Mouse (Mus musculus) CH12.LX (cell line): ENCODE data around the gene Paf1.

ENCODE experiments used
- CHD2 ChIP-seq: IDR thresholded peaks from 2 replicates; pipeline ENCODE4 v1.6.1; 2011; ENCODE audit warnings: low read length, improper control_type of control experiment
- CTCF ChIP-seq, 2 experiments: IDR thresholded peaks in 1 of 2; conservative IDR thresholded peaks in 1 of 2; 2 replicates each; pipeline ENCODE4 v1.5.1; 2011 to 2012; ENCODE audit warnings: low read depth in 2 of 2, low read length in 2 of 2, improper control_type of control experiment in 1 of 2, inconsistent platforms in 1 of 2, mild to moderate bottlenecking in 1 of 2, moderate library complexity in 1 of 2
- ETS1 ChIP-seq: conservative IDR thresholded peaks from 2 replicates; pipeline ENCODE4 v1.6.1; 2012; ENCODE audit warnings: low read depth, mild to moderate bottlenecking, inconsistent platforms, low read length, improper control_type of control experiment, moderate library complexity
- GABPA ChIP-seq: IDR thresholded peaks from 2 replicates; pipeline ENCODE4 v1.6.1; 2012; ENCODE audit warnings: low read depth, low read length, improper control_type of control experiment, inconsistent platforms; ENCODE audit not compliant: insufficient replicate concordance
- MAX ChIP-seq: IDR thresholded peaks from 2 replicates; pipeline ENCODE4 v1.6.1; 2011; ENCODE audit warnings: low read length, improper control_type of control experiment
- MXI1 ChIP-seq: IDR thresholded peaks from 2 replicates; pipeline ENCODE4 v1.6.1; 2011; ENCODE audit warnings: mild to moderate bottlenecking, low read depth, low read length, improper control_type of control experiment
- NRF1 ChIP-seq: IDR thresholded peaks from 2 replicates; pipeline ENCODE4 v1.6.1; 2014; ENCODE audit warnings: low read depth, mild to moderate bottlenecking, inconsistent platforms, low read length, improper control_type of control experiment, moderate library complexity
- POLR2A ChIP-seq: IDR thresholded peaks from 2 replicates; pipeline ENCODE4 v1.6.1; 2011; ENCODE audit warnings: low read depth, mild to moderate bottlenecking, improper control_type of control experiment, low read length
- POLR2AphosphoS2 ChIP-seq: IDR thresholded peaks from 2 replicates; pipeline ENCODE4 v1.6.1; 2011; ENCODE audit warnings: low read depth, low read length, improper control_type of control experiment
- RAD21 ChIP-seq: IDR thresholded peaks from 2 replicates; pipeline ENCODE4 v1.6.1; 2011; ENCODE audit warnings: low read depth, mild to moderate bottlenecking, low read length, improper control_type of control experiment, moderate library complexity
- UBTF ChIP-seq: IDR thresholded peaks from 2 replicates; pipeline ENCODE4 v1.6.1; 2012; ENCODE audit warnings: low read depth, mild to moderate bottlenecking, inconsistent platforms, low read length, improper control_type of control experiment, moderate library complexity
- USF1 ChIP-seq: IDR thresholded peaks from 2 replicates; pipeline ENCODE4 v1.6.1; 2014; ENCODE audit warnings: low read depth, mild to moderate bottlenecking, inconsistent platforms, low read length, improper control_type of control experiment
- USF2 ChIP-seq: conservative IDR thresholded peaks from 2 replicates; pipeline ENCODE4 v1.6.1; 2011; ENCODE audit warnings: low read depth, low read length, improper control_type of control experiment
- ZKSCAN1 ChIP-seq: IDR thresholded peaks from 2 replicates; pipeline ENCODE4 v1.6.1; 2012; ENCODE audit warnings: low read depth, inconsistent platforms, low read length, improper control_type of control experiment, borderline replicate concordance

- TF ChIP-seq CTCF (conservative IDR thresholded peaks at IDR 0.05 in 1 of 2, IDR thresholded peaks at IDR 0.05 in 1 of 2; ENCODE audit: low read depth in 2 of 2, low read length in 2 of 2): no peak
- no peak for TF ChIP-seq POLR2AphosphoS2
- TF ChIP-seq ETS1: no peak
- no peak for TF ChIP-seq MXI1
- TF ChIP-seq RAD21: no peak
- TF ChIP-seq ZKSCAN1: no peak
- TF ChIP-seq GABPA: no peak
- no peak for TF ChIP-seq UBTF
- TF ChIP-seq USF1: no peak
- no peak for TF ChIP-seq CHD2
- no peak for TF ChIP-seq MAX
- TF ChIP-seq NRF1: no peak
- no peak for TF ChIP-seq USF2
- TF ChIP-seq POLR2A: no peak
Measured at GRCm38 (mm10) chr7:28432252-28432651, 39.5 kb downstream of the Paf1 start.
